Mouse (Mus musculus): ENCODE results near the gene Rabep2. TPM values are rescaled to one million over a fixed set of nuclear protein-coding genes. Genes with fewer than 3 reads are reported as not detected.

The Rabep2 gene
- total and polyA plus RNA-seq, 3 experiments, result 33.7 to 38.5 (median 35.7) TPM

DNA sequence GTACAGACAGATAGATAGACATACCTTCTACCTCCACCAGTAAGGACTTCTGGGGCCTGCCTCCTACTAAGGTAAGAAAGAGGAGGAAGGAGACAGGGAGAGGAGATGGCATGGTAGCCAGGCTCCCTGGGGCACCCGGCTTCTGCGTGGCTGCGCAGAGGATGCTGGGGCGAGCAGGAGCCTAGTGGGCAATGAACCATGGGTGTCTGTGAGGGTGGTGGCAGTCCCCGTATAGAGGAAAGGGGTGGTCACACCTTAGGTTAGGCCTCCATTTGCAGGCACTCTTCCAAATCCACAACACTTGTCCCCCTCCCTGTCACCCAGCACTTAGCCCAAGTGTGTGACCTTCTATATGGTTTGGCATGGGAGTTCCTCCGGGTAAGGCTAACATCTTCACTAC lies 13.8 kb upstream of the Rabep2 start, which contains the start of gene Cd19:
Gene Cd19, minus strand, starts transcription at position 165 of the 400 bp plus-strand sequence.
- Histone ChIP-seq H3K9ac (ENCODE audit: insufficient read depth, low read depth) (peak within 1 kb of the TSS; percentile 90), H3K4me1 (ENCODE audit: control insufficient read depth in 1 of 2, insufficient read depth in 2 of 2) (peaks cover 36 to 73% of the 10 kb centered on the region in 2 experiments), H3K4me2 (ENCODE audit: insufficient read depth, low read depth, poor library complexity, severe bottlenecking) (peak within 1 kb of the TSS; percentile 80), H3K36me3 (replicated peaks in 1 of 2; ENCODE audit: control insufficient read depth in 1 of 2, insufficient read depth in 1 of 2, low read length in 1 of 2) (peaks cover 33 to 39% of the 10 kb centered on the region in 2 experiments), H3K9me3 (replicated peaks; ENCODE audit: low read length) (no peaks in the 10 kb centered on the region), H3K27me3 (replicated peaks) (no peaks in the 10 kb centered on the region), H3K79me2 (replicated peaks; ENCODE audit: control insufficient read depth, extremely low read depth, insufficient read depth, poor library complexity, severe bottlenecking) (peaks cover 27% of the 10 kb centered on the region), H3K4me3 (replicated peaks in 1 of 3; ENCODE audit: low read depth in 2 of 3, low read length in 2 of 3, poor library complexity in 1 of 3) (peak within 1 kb of the TSS; percentile 64 to 86 (median 77)), H3K27ac (ENCODE audit: insufficient read depth, low read depth) (peak within 1 kb of the TSS; percentile 100)
- in situ Hi-C loops (cut with MboI; ENCODE audit: low pct_ligation_motif_present, low pct_unique_long_range_greater_than_20kb, low sequenced_read_pairs), result no loop called here
- dilution Hi-C loops (cut with MboI; ENCODE audit: extremely low pct_ligation_motif_present, extremely low pct_unique_long_range_greater_than_20kb, low sequenced_read_pairs), result no loop called here
- peak; percentile 77; the same call in 1 of the 2 replicates for TF ChIP-seq CHD1 (IDR thresholded peaks at IDR 0.05; ENCODE audit: low read depth, low read length)
- TF ChIP-seq MAFK (IDR thresholded peaks at IDR 0.05; ENCODE audit: insufficient replicate concordance, low read length), result no peak
- TF ChIP-seq KAT2A (IDR thresholded peaks at IDR 0.05; ENCODE audit: insufficient replicate concordance, low read length), result no peak
- TF ChIP-seq JUN (IDR thresholded peaks at IDR 0.05; ENCODE audit: insufficient read depth, low read depth, low read length), result no peak
- no peak for TF ChIP-seq MAZ (IDR thresholded peaks at IDR 0.05; ENCODE audit: low read depth, low read length)
- TF ChIP-seq MAX (IDR thresholded peaks at IDR 0.05; ENCODE audit: low read length), result 0 out of 2 replicates have a peak, but pooled peaks have one; percentile 27
- no peak; the same call in 1 of the 2 replicates for TF ChIP-seq RCOR1 (conservative IDR thresholded peaks at IDR 0.05; ENCODE audit: low read depth, low read length)
- TF ChIP-seq MEF2A (IDR thresholded peaks at IDR 0.05; ENCODE audit: borderline replicate concordance, low read depth, low read length), result no peak
- TF ChIP-seq SMC3 (IDR thresholded peaks at IDR 0.05; ENCODE audit: low read depth, low read length), result no peak
- TF ChIP-seq HCFC1 (IDR thresholded peaks at IDR 0.05; ENCODE audit: low read depth, low read length), result peak; percentile 46
- TF ChIP-seq CHD2 (IDR thresholded peaks at IDR 0.05; ENCODE audit: low read length), result no peak
- TF ChIP-seq EP300 (IDR thresholded peaks at IDR 0.05; ENCODE audit: low read length), result 0 out of 2 replicates have a peak, but pooled peaks have one; percentile 13
- peak; percentile 36; the same call in 1 of the 2 replicates for TF ChIP-seq MYC (IDR thresholded peaks at IDR 0.05; ENCODE audit: low read depth, low read length)
- TF ChIP-seq ZC3H11A (IDR thresholded peaks at IDR 0.05; ENCODE audit: low read depth, low read length), result no peak
- no peak for TF ChIP-seq USF2 (conservative IDR thresholded peaks at IDR 0.05; ENCODE audit: low read depth, low read length)
- no peak for TF ChIP-seq IRF4 (IDR thresholded peaks at IDR 0.05; ENCODE audit: low read depth, low read length)
- TF ChIP-seq POLR2A (IDR thresholded peaks at IDR 0.05; ENCODE audit: low read depth, low read length), result peak; percentile 87
- TF ChIP-seq USF1 (IDR thresholded peaks at IDR 0.05; ENCODE audit: low read depth, low read length), result no peak
- TF ChIP-seq SIN3A (IDR thresholded peaks at IDR 0.05; ENCODE audit: low read length), result no peak; the same call in 1 of the 2 replicates
- TF ChIP-seq ZKSCAN1 (IDR thresholded peaks at IDR 0.05; ENCODE audit: borderline replicate concordance, low read depth, low read length), result no peak
- TF ChIP-seq ELF1 (IDR thresholded peaks at IDR 0.05; ENCODE audit: low read depth, low read length), result peak; percentile 29; the same call in 1 of the 2 replicates
- TF ChIP-seq NELFE (IDR thresholded peaks at IDR 0.05; ENCODE audit: low read depth, low read length), result peak; percentile 77
- no peak; the same call in 1 of the 2 replicates for TF ChIP-seq RAD21 (IDR thresholded peaks at IDR 0.05; ENCODE audit: low read depth, low read length)
- peak; percentile 73 for TF ChIP-seq TCF12 (IDR thresholded peaks at IDR 0.05; ENCODE audit: low read depth, low read length)
- no peak for TF ChIP-seq ZNF384 (IDR thresholded peaks at IDR 0.05; ENCODE audit: low read depth, low read length)
- no peak for TF ChIP-seq PAX5 (IDR thresholded peaks at IDR 0.05; ENCODE audit: low read length)
- TF ChIP-seq POLR2AphosphoS2 (IDR thresholded peaks at IDR 0.05; ENCODE audit: low read depth, low read length), result no peak; the same call in 1 of the 2 replicates
- no peak for TF ChIP-seq UBTF (IDR thresholded peaks at IDR 0.05; ENCODE audit: low read depth, low read length)
- TF ChIP-seq BHLHE40 (IDR thresholded peaks at IDR 0.05; ENCODE audit: low read depth, low read length), result no peak
- no peak for TF ChIP-seq JUND (conservative IDR thresholded peaks at IDR 0.05; ENCODE audit: low read depth, low read length)
- no peak for TF ChIP-seq E2F4 (IDR thresholded peaks at IDR 0.05; ENCODE audit: insufficient replicate concordance, low read depth, low read length)
- TF ChIP-seq MXI1 (IDR thresholded peaks at IDR 0.05; ENCODE audit: low read depth, low read length), result no peak
- no peak for TF ChIP-seq ETS1 (conservative IDR thresholded peaks at IDR 0.05; ENCODE audit: low read depth, low read length)
- 0 out of 2 replicates have a peak, but pooled peaks have one; percentile 63 for TF ChIP-seq TBP (conservative IDR thresholded peaks at IDR 0.05; ENCODE audit: low read depth, low read length)
- no peak for TF ChIP-seq GABPA (IDR thresholded peaks at IDR 0.05; ENCODE audit: insufficient replicate concordance, low read depth, low read length)
- no peak for TF ChIP-seq CTCF (conservative IDR thresholded peaks at IDR 0.05 in 1 of 2, IDR thresholded peaks at IDR 0.05 in 1 of 2; ENCODE audit: low read depth in 2 of 2, low read length in 2 of 2)
- peak; percentile 59 for TF ChIP-seq NRF1 (IDR thresholded peaks at IDR 0.05; ENCODE audit: low read depth, low read length)
- TF ChIP-seq ZMIZ1 (IDR thresholded peaks at IDR 0.05; ENCODE audit: low read depth, low read length), result peak; percentile 22; the same call in 1 of the 2 replicates
- DNase-seq (ENCODE audit: extremely low read depth), result peak; percentile 61

All from CH12.LX (cell line).